Mouse (Mus musculus) liver, postnatal 0 days (tissue): ENCODE measurements around the gene Fank1.

Source experiments
- CTCF ChIP-seq: sonication (generic); IDR thresholded peaks from 2 replicates; pipeline ENCODE4 v1.5.1; 2016; ENCODE audit warnings: antibody characterized with exemption, low read depth
- EP300 ChIP-seq: IDR thresholded peaks from 2 replicates; pipeline ENCODE4 v1.6.1; 2016; ENCODE audit warnings: antibody characterized with exemption, low read depth, mild to moderate bottlenecking

- TF ChIP-seq CTCF = no peak
- no peak for TF ChIP-seq EP300
Observed at GRCm38 (mm10) chr7:133928981-133929380, 152.3 kb downstream of the Fank1 start.
